Mouse (Mus musculus): ENCODE results near the gene Dand5. TPM values are rescaled to one million over a fixed set of nuclear protein-coding genes. Genes with fewer than 3 reads are reported as not detected.

Dand5 gene
- polyA plus RNA-seq, 1 experiment from 2014 or later, result 7.3 TPM

DNA sequence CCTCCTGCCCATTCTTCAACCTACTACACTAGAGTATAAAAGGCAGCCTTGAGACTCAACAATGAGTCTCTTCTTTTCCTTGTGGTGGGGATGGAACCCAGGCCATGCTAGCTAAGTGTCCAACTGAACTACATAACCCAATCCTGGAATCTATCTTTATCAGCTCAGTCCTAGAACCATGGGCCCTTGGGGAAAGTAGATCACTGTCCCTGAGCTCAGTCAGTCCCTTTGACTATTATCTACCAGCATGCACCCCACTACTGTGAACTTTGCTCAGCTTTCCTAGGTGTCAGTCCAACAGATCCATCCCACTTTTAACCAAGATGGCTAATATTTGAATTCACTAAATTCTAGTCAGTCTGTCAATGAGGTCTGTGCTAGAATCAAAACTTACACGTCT is 18.9 kb upstream of the Dand5 start:
- Histone ChIP-seq H3K27ac (no peak overlapping the region), H3K27me3 (no peaks in the 10 kb centered on the region), H3K9ac (no peak overlapping the region), H3K4me3 (no peak overlapping the region), H3K4me1 (peaks cover 54% of the 10 kb centered on the region), H3K4me2 (no peak overlapping the region), H3K9me3 (replicated peaks) (no peaks in the 10 kb centered on the region), H3K36me3 (ENCODE audit: poor library complexity, severe bottlenecking) (peaks cover 64% of the 10 kb centered on the region)
- no peak for ATAC-seq
- 65% methylated on average over 1 of the region's 1 CpGs for WGBS

- H3K4me3 ChIP-seq, result peak within 1 kb of the TSS; percentile 92
- H3K9ac ChIP-seq, result peak within 1 kb of the TSS; percentile 95
- peak within 1 kb of the TSS; percentile 86 for H3K27ac ChIP-seq
- under 1% methylated on average over 55 of the region's 55 CpGs for WGBS
- peaks cover 60% of the 10 kb centered on the region for H3K4me1 ChIP-seq
- H3K36me3 ChIP-seq (ENCODE audit: poor library complexity, severe bottlenecking), result peaks cover 75% of the 10 kb centered on the region
- H3K9me3 ChIP-seq (replicated peaks), result no peaks in the 10 kb centered on the region
- no peaks in the 10 kb centered on the region for H3K27me3 ChIP-seq
- peak within 1 kb of the TSS; percentile 81 for H3K4me2 ChIP-seq
- ATAC-seq, result peak; percentile 97
Measured at GRCm38 (mm10) chr8:84840248-84840999, 17.8 kb upstream of the Dand5 start, which contains the start of gene Rad23a. Gene Rad23a, minus strand, starts transcription at chr8:84840665.

DNA sequence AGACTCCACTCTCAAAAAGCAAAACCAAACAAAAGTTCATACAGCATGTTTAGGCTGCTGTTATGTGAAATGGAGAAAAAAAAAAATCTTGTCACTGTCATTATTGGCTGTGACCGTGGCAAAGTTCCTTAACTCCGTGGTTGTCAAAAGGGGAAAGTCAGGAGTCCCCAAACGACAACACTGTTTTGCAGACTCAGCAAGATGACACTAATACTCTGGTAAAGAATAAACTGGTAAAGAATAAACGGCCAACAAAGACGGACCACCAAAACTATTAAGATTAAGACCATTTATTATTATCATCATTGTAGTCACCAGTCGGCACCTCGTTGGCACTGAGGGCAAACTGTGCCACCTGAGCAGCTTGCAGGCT is 17.2 kb upstream of the Dand5 start:
- peak overlapping the region; percentile 92 for H3K4me3 ChIP-seq
- WGBS, result 3% methylated on average over 7 of the region's 7 CpGs
- no peaks in the 10 kb centered on the region for H3K9me3 ChIP-seq (replicated peaks)
- peak overlapping the region; percentile 95 for H3K9ac ChIP-seq
- peaks cover 59% of the 10 kb centered on the region for H3K4me1 ChIP-seq
- peak overlapping the region; percentile 81 for H3K4me2 ChIP-seq
- H3K36me3 ChIP-seq (ENCODE audit: poor library complexity, severe bottlenecking), result peaks cover 77% of the 10 kb centered on the region
- H3K27ac ChIP-seq, result peak overlapping the region; percentile 86
- H3K27me3 ChIP-seq, result no peaks in the 10 kb centered on the region
- no peak for ATAC-seq

DNA sequence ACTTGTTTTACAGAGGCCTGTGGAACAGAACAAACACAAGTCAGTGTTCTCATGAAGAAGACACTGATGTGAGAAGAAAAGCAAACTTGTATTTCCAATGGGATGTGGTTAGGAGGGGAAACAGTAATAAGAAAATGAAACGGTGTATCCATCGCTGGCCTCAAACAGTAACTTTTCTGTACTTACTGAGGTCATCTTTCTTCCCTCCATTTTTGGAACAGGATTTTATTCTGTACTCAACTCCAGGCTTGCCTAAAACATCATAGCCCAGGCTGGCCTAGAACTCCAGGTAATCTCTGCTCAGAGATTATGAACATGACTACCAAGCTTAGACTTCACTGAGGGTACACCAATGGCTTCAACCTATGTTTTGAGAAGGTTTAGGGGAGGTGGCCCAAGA is 16.8 kb upstream of the Dand5 start:
- 94% methylated on average over 2 of the region's 2 CpGs for WGBS
- no peak overlapping the region for H3K27ac ChIP-seq
- H3K4me2 ChIP-seq, result peak overlapping the region; percentile 81
- no peaks in the 10 kb centered on the region for H3K9me3 ChIP-seq (replicated peaks)
- ATAC-seq, result no peak
- H3K27me3 ChIP-seq, result no peaks in the 10 kb centered on the region
- H3K4me3 ChIP-seq, result peak overlapping the region; percentile 92
- H3K9ac ChIP-seq, result peak overlapping the region; percentile 95
- peaks cover 59% of the 10 kb centered on the region for H3K4me1 ChIP-seq
- H3K36me3 ChIP-seq (ENCODE audit: poor library complexity, severe bottlenecking), result peaks cover 77% of the 10 kb centered on the region

- no peaks in the 10 kb centered on the region for H3K27me3 ChIP-seq
- H3K4me1 ChIP-seq, result peaks cover 59% of the 10 kb centered on the region
- ATAC-seq, result no peak
- no peak overlapping the region for H3K27ac ChIP-seq
- no peaks in the 10 kb centered on the region for H3K9me3 ChIP-seq (replicated peaks)
- 87% methylated on average over 5 of the region's 5 CpGs for WGBS
- H3K9ac ChIP-seq, result no peak overlapping the region
- peaks cover 76% of the 10 kb centered on the region for H3K36me3 ChIP-seq (ENCODE audit: poor library complexity, severe bottlenecking)
- H3K4me2 ChIP-seq, result no peak overlapping the region
- H3K4me3 ChIP-seq, result no peak overlapping the region
Measured at GRCm38 (mm10) chr8:84838513-84838912, 15.9 kb upstream of the Dand5 start.

DNA sequence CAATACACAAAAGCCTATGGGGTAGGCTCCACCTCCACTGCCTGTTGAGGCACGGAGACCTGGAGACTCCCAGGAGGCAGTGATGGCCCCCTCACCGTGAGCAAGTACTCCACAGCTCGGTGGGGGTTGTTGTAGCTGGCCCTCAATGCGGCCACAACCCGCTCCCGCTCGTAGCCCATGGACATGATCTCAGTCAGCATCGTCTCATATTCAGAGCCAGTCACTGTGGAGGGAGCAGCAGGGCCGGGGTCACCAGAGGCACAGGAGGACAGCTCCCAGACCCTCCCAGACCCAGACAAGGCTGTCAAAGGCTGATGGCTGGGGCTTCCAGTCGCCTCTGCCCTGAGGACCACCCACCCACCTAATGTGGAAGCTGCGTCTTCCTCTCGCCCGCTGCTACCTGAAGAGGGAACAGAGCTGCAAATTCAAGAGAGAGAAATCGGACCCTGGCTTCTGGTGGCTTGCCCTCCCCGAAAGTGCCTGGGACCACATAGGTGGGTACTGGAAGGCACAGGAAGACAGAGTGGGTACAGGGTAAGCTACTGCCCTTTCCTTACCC is 15.4 kb upstream of the Dand5 start:
- Histone ChIP-seq H3K9me3 (replicated peaks) (no peaks in the 10 kb centered on the region), H3K27me3 (no peaks in the 10 kb centered on the region), H3K36me3 (ENCODE audit: poor library complexity, severe bottlenecking) (peaks cover 70% of the 10 kb centered on the region), H3K9ac (no peak overlapping the region), H3K4me1 (peaks cover 59% of the 10 kb centered on the region), H3K4me2 (no peak overlapping the region), H3K4me3 (no peak overlapping the region), H3K27ac (peak overlapping the region; percentile 31)
- ATAC-seq, result no peak
- 89% methylated on average over 15 of the region's 15 CpGs for WGBS

- no peak for ATAC-seq
- H3K9ac ChIP-seq, result no peak overlapping the region
- no peaks in the 10 kb centered on the region for H3K9me3 ChIP-seq (replicated peaks)
- peaks cover 64% of the 10 kb centered on the region for H3K36me3 ChIP-seq (ENCODE audit: poor library complexity, severe bottlenecking)
- peak overlapping the region; percentile 31 for H3K27ac ChIP-seq
- 79% methylated on average over 8 of the region's 8 CpGs for WGBS
- no peaks in the 10 kb centered on the region for H3K27me3 ChIP-seq
- H3K4me3 ChIP-seq, result no peak overlapping the region
- no peak overlapping the region for H3K4me2 ChIP-seq
- peaks cover 58% of the 10 kb centered on the region for H3K4me1 ChIP-seq
Measured at GRCm38 (mm10) chr8:84837149-84837911, 14.7 kb upstream of the Dand5 start.

DNA sequence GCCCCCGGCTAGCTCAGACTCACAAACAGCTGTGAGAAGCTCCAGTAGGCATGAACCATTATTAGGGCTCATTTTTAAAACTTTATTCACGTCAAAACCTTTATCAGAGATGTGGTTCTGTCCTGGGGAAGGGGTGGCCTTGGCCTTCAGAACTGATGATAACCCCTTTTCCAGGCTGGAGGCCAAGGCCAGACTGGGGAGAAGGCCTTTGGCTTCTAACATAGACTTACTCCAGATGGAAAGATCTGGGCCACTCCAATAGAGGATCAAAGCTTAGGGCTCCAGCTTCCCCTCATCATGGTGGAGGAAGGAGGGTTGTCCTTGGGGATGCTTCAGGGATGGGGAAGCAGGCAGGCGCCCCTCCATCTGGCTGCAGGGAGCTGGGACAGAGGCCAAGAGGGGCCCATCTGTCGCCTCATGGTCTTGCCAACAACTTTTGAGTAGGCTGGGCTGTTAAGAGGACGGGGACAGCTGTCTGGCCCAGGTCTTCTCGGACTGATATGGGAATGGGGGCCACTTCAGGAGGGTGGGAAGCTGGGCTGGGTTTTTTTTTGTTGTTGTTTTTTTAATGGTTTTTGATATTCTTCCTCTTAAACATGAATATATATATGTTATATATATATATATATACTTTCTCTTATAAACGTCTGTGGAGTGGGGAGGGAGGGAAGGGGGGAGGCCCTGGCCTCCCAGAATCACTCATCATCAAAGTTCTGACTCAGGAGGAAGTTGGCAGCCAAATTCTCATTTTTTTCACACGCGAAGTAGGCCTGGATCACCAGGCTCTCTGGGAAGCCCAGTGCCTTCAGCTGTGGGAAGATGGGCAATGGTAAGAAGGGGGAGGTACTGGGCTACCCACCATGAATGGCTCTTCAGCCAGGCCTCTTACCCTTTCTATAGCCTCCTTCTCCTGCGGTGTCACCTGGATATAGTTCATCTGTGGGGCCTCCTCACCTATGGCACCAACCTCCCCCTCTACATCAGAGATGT is 12.5 kb upstream of the Dand5 start:
- Histone ChIP-seq H3K36me3 (ENCODE audit: poor library complexity, severe bottlenecking) (peaks cover 51% of the 10 kb centered on the region), H3K9ac (no peak overlapping the region), H3K4me2 (peak overlapping the region; percentile 30), H3K4me3 (no peak overlapping the region), H3K9me3 (replicated peaks) (no peaks in the 10 kb centered on the region), H3K27me3 (no peaks in the 10 kb centered on the region), H3K4me1 (peaks cover 58% of the 10 kb centered on the region), H3K27ac (peak overlapping the region; percentile 95)
- 58% methylated on average over 10 of the region's 10 CpGs for WGBS
- peak; percentile 71 for ATAC-seq

GRCm38 (mm10) chr8:84834002-84834865 is 11.6 kb upstream of the Dand5 start:
- Histone ChIP-seq H3K4me2 (peak overlapping the region; percentile 74; the same call in 1 of the 2 replicates), H3K4me1 (peaks cover 50% of the 10 kb centered on the region), H3K9me3 (replicated peaks) (no peaks in the 10 kb centered on the region), H3K4me3 (peak overlapping the region; percentile 88; the same call in 1 of the 2 replicates), H3K9ac (peak overlapping the region; percentile 27; the same call in 1 of the 2 replicates), H3K36me3 (ENCODE audit: poor library complexity, severe bottlenecking) (peaks cover 51% of the 10 kb centered on the region), H3K27me3 (no peaks in the 10 kb centered on the region), H3K27ac (peak overlapping the region; percentile 95)
- WGBS, result 80% methylated on average over 19 of the region's 19 CpGs
- ATAC-seq, result peak; percentile 61

GRCm38 (mm10) chr8:84832759-84833742 is 10.4 kb upstream of the Dand5 start:
- H3K27ac ChIP-seq, result peak overlapping the region; percentile 95
- H3K4me1 ChIP-seq, result peaks cover 46% of the 10 kb centered on the region
- no peak for ATAC-seq
- no peaks in the 10 kb centered on the region for H3K9me3 ChIP-seq (replicated peaks)
- no peaks in the 10 kb centered on the region for H3K27me3 ChIP-seq
- WGBS, result 67% methylated on average over 10 of the region's 10 CpGs
- peak overlapping the region; percentile 88 for H3K4me3 ChIP-seq
- H3K36me3 ChIP-seq (ENCODE audit: poor library complexity, severe bottlenecking), result peaks cover 44% of the 10 kb centered on the region
- H3K9ac ChIP-seq, result peak overlapping the region; percentile 97
- peak overlapping the region; percentile 74 for H3K4me2 ChIP-seq

Data from forebrain, embryonic 13.5 days (tissue).